Mouse (Mus musculus) heart, embryonic 12.5 days (tissue): Measurements from ENCODE around the gene Olfr371. TPM values are rescaled to one million over a fixed set of nuclear protein-coding genes. Genes with fewer than 3 reads are reported as not detected.

Experiments
- ATAC-seq: fragments of 200-750 bp; cut with Nextera tagmentation; 2 replicates; pipeline ENCODE4 v1.8.0; 2017; ENCODE audit warnings: moderate TSS enrichment, moderate library complexity; ENCODE audit not compliant: insufficient number of reproducible peaks, low FRiP score
- H3K27ac ChIP-seq: fragments of 300-500 bp; sonication (generic); 2 replicates; pipeline ENCODE4 v1.5.1; 2016; ENCODE audit warnings: mild to moderate bottlenecking, moderate library complexity; ENCODE audit not compliant: poor library complexity, severe bottlenecking
- H3K27me3 ChIP-seq: fragments of 300-500 bp; sonication (generic); replicated peaks from 2 replicates; pipeline ENCODE4 v1.6.1; 2016; ENCODE audit warnings: mild to moderate bottlenecking, moderate library complexity
- H3K36me3 ChIP-seq: fragments of 300-500 bp; sonication (generic); 2 replicates; pipeline ENCODE4 v1.6.1; 2016; ENCODE audit warnings: mild to moderate bottlenecking, moderate library complexity
- H3K4me1 ChIP-seq: fragments of 300-500 bp; sonication (generic); replicated peaks from 2 replicates; pipeline ENCODE4 v1.6.1; 2016; ENCODE audit warnings: mild to moderate bottlenecking
- H3K4me2 ChIP-seq: fragments of 300-500 bp; sonication (generic); 2 replicates; pipeline ENCODE4 v1.6.1; 2016; ENCODE audit warnings: mild to moderate bottlenecking, moderate library complexity
- H3K4me3 ChIP-seq: fragments of 300-500 bp; sonication (generic); 2 replicates; pipeline ENCODE4 v1.5.1; 2016; ENCODE audit warnings: mild to moderate bottlenecking
- H3K9ac ChIP-seq: fragments of 300-500 bp; sonication (generic); 2 replicates; pipeline ENCODE4 v1.6.1; 2016; ENCODE audit warnings: mild to moderate bottlenecking, moderate library complexity
- H3K9me3 ChIP-seq: fragments of 300-500 bp; sonication (generic); replicated peaks from 2 replicates; pipeline ENCODE4 v1.6.1; 2016; ENCODE audit warnings: mild to moderate bottlenecking, moderate library complexity
- WGBS: fragments of 180-500 bp; shearing (Covaris S2); methylation state at CpG from one replicate; pipeline ENCODE4 v1.1.7; 2016; 5-methylcytosine and 5-hydroxymethylcytosine counted together
- polyA plus RNA-seq: library from polyadenylated mRNA; unstranded; fragments of >200 nt; fragmentation: Nextera tagmentation; extraction: Ambion mirVana; gene quantifications from 2 replicates; pipeline ENCODE4 v1.2.1, GENCODE M21; 2016

Gene Olfr371
- not detected in 2 replicates for polyA plus RNA-seq

GRCm38 (mm10) chr8:85225688-85226087, at the start of gene Olfr371:
TSS of gene Olfr371 (plus strand) at chr8:85225988.
- 31% methylated on average over 1 of the region's 1 CpGs for WGBS
- Histone ChIP-seq H3K4me2 (no peak within 1 kb of the TSS), H3K36me3 (no peaks in the 10 kb centered on the region), H3K9ac (no peak within 1 kb of the TSS), H3K4me1 (no peaks in the 10 kb centered on the region), H3K9me3 (no peaks in the 10 kb centered on the region), H3K27ac (no peak within 1 kb of the TSS), H3K4me3 (no peak within 1 kb of the TSS), H3K27me3 (no peaks in the 10 kb centered on the region)
- ATAC-seq = no peak

GRCm38 (mm10) chr8:85192346-85192745, 33.4 kb upstream of the Olfr371 start:
- ATAC-seq = no peak
- Histone ChIP-seq H3K9me3 (no peaks in the 10 kb centered on the region; the same call in 1 of the 2 replicates), H3K9ac (no peak overlapping the region), H3K27ac (no peak overlapping the region), H3K27me3 (no peaks in the 10 kb centered on the region), H3K4me1 (no peaks in the 10 kb centered on the region), H3K4me2 (no peak overlapping the region), H3K36me3 (no peaks in the 10 kb centered on the region), H3K4me3 (no peak overlapping the region)
- 69% methylated on average over 1 of the region's 1 CpGs for WGBS

- H3K27ac ChIP-seq = no peak overlapping the region
- no peak overlapping the region for H3K9ac ChIP-seq
- 0 out of 2 replicates have a peak, but pooled peaks cover 4% of the 10 kb centered on the region for H3K4me1 ChIP-seq
- ATAC-seq = no peak; the same call in 1 of the 2 replicates
- no peaks in the 10 kb centered on the region for H3K27me3 ChIP-seq
- WGBS = 71% methylated on average over 4 of the region's 4 CpGs
- no peak overlapping the region for H3K4me3 ChIP-seq
- no peak overlapping the region for H3K4me2 ChIP-seq
- H3K9me3 ChIP-seq = 0 out of 2 replicates have a peak, but pooled peaks cover 5% of the 10 kb centered on the region
- H3K36me3 ChIP-seq = no peaks in the 10 kb centered on the region
Observed at GRCm38 (mm10) chr8:85220220-85220619, 5.6 kb upstream of the Olfr371 start.

GRCm38 (mm10) chr8:85220992-85221391, 4.8 kb upstream of the Olfr371 start:
- H3K9ac ChIP-seq = no peak overlapping the region
- WGBS = 34% methylated on average over 6 of the region's 6 CpGs
- ATAC-seq = peak; percentile 90
- no peak overlapping the region for H3K4me3 ChIP-seq
- 0 out of 2 replicates have a peak, but pooled peaks cover 5% of the 10 kb centered on the region for H3K9me3 ChIP-seq
- H3K27me3 ChIP-seq = no peaks in the 10 kb centered on the region
- no peaks in the 10 kb centered on the region for H3K36me3 ChIP-seq
- H3K27ac ChIP-seq = peak overlapping the region; percentile 55
- no peak overlapping the region for H3K4me2 ChIP-seq
- H3K4me1 ChIP-seq = 0 out of 2 replicates have a peak, but pooled peaks cover 4% of the 10 kb centered on the region

- no peak overlapping the region for H3K27ac ChIP-seq
- H3K4me3 ChIP-seq = no peak overlapping the region
- H3K9me3 ChIP-seq = no peaks in the 10 kb centered on the region
- no peak overlapping the region for H3K4me2 ChIP-seq
- no peak for ATAC-seq
- H3K27me3 ChIP-seq = no peaks in the 10 kb centered on the region
- WGBS = 63% methylated on average over 1 of the region's 1 CpGs
- H3K36me3 ChIP-seq = no peaks in the 10 kb centered on the region
- no peaks in the 10 kb centered on the region for H3K4me1 ChIP-seq
- no peak overlapping the region for H3K9ac ChIP-seq
Observed at GRCm38 (mm10) chr8:85227297-85227696, 1.5 kb downstream of the Olfr371 start.

Other genes starting within 250 kb of the Olfr371 start
- 11.9 and 13.2 TPM in 2 replicates for gene Junb, start 247.3 kb upstream of the Olfr371 start, polyA plus RNA-seq
- 7.2 and 7.7 TPM in 2 replicates for gene Hook2, start 235.4 kb upstream of the Olfr371 start, polyA plus RNA-seq
- not detected in 2 replicates for gene Best2, start 211.5 kb upstream of the Olfr371 start, polyA plus RNA-seq
- gene Asna1, start 200.7 kb upstream of the Olfr371 start, polyA plus RNA-seq = 114 and 118 TPM in 2 replicates
- gene Trir, start 199.2 kb upstream of the Olfr371 start, polyA plus RNA-seq = 102 and 109 TPM in 2 replicates
- gene Tnpo2, start 189.1 kb upstream of the Olfr371 start, polyA plus RNA-seq = 28.8 and 34.4 TPM in 2 replicates
- 17.3 and 18.8 TPM in 2 replicates for gene Fbxw9, start 165.9 kb upstream of the Olfr371 start, polyA plus RNA-seq
- gene Gm5741, start 158.0 kb upstream of the Olfr371 start, polyA plus RNA-seq = not detected in 2 replicates
- 50.4 and 60.9 TPM in 2 replicates for gene Dhps, start 154.2 kb upstream of the Olfr371 start, polyA plus RNA-seq
- gene Wdr83os, start 145.2 kb upstream of the Olfr371 start, polyA plus RNA-seq = 107 and 109 TPM in 2 replicates
- gene Wdr83, start 144.7 kb upstream of the Olfr371 start, polyA plus RNA-seq = 31.7 and 33.2 TPM in 2 replicates
- gene Man2b1, start 142.7 kb upstream of the Olfr371 start, polyA plus RNA-seq = 33.2 and 34.8 TPM in 2 replicates
- 1.2 and 1.3 TPM in 2 replicates for gene Zfp791, start 102.9 kb upstream of the Olfr371 start, polyA plus RNA-seq
- gene Cks1brt, start 74.1 kb upstream of the Olfr371 start, polyA plus RNA-seq = not detected in 2 replicates
- gene Orc6, start 73.6 kb downstream of the Olfr371 start, polyA plus RNA-seq = 68.1 and 71.0 TPM in 2 replicates
- gene Vps35, start 73.8 kb downstream of the Olfr371 start, polyA plus RNA-seq = 118 and 124 TPM in 2 replicates
- 211 and 224 TPM in 2 replicates for gene Mylk3, start 160.4 kb downstream of the Olfr371 start, polyA plus RNA-seq
- gene 4921524J17Rik, start 206.8 kb downstream of the Olfr371 start, polyA plus RNA-seq = 69.5 and 73.4 TPM in 2 replicates